Mouse (Mus musculus) stomach, postnatal 0 days (tissue): ENCODE measurements around the gene Hyal1.

Experiments
- CTCF ChIP-seq: IDR thresholded peaks from 2 replicates; pipeline ENCODE4 v1.5.1; 2016; ENCODE audit warnings: antibody characterized with exemption, low read depth, mild to moderate bottlenecking, moderate library complexity
- EP300 ChIP-seq: optimal IDR thresholded peaks from 2 replicates; pipeline ENCODE3; 2016; ENCODE audit warnings: antibody characterized with exemption

GRCm38 (mm10) chr9:107587833-107588639 is 11.3 kb downstream of the Hyal1 start:
- TF ChIP-seq CTCF (no peak), EP300 (peak; percentile 65)
